Mouse (Mus musculus) megakaryocyte, embryonic 14.5 days (primary cell): ENCODE results near the gene Gpx2. TPM values are rescaled to one million over a fixed set of nuclear protein-coding genes. Genes with fewer than 3 reads are reported as not detected.
"Not testable (repeated sequence)": the region's sequence is repeated elsewhere in the genome, so short reads cannot be mapped to it uniquely, and the experiment has no call there.

Experiments
- H3K27me3 ChIP-seq: replicated peaks from 2 replicates; pipeline ENCODE3; 2012; ENCODE audit warnings: inconsistent platforms
- H3K36me3 ChIP-seq: replicated peaks from 2 replicates; pipeline ENCODE3; 2012; ENCODE audit warnings: low read length, inconsistent platforms, mixed read lengths
- H3K4me1 ChIP-seq: 2 replicates; pipeline ENCODE4 v1.6.1; 2012; ENCODE audit warnings: inconsistent platforms
- H3K4me3 ChIP-seq: replicated peaks from 2 replicates; pipeline ENCODE3; 2012; ENCODE audit warnings: moderate library complexity, mild to moderate bottlenecking, inconsistent platforms
- H3K9me3 ChIP-seq: 2 replicates; pipeline ENCODE4 v1.6.1; 2012; ENCODE audit warnings: inconsistent platforms
- FLI1 ChIP-seq: IDR thresholded peaks from 2 replicates; pipeline ENCODE4 v1.6.1; 2012; ENCODE audit warnings: low read length, inconsistent platforms, mixed read lengths
- GATA1 ChIP-seq: IDR thresholded peaks from 3 replicates; pipeline ENCODE4 v1.6.1; 2012; ENCODE audit warnings: mixed read lengths, low read length, inconsistent platforms, borderline replicate concordance
- polyA plus RNA-seq: library from polyadenylated mRNA; stranded (reverse); fragments of >175 nt; gene quantifications from 2 replicates; pipeline ENCODE4 v1.2.3, GENCODE M21; 2012; ENCODE audit warnings: low replicate concordance; ENCODE audit not compliant: insufficient read depth

Gene Gpx2
- polyA plus RNA-seq, 1 experiment: not detected

DNA sequence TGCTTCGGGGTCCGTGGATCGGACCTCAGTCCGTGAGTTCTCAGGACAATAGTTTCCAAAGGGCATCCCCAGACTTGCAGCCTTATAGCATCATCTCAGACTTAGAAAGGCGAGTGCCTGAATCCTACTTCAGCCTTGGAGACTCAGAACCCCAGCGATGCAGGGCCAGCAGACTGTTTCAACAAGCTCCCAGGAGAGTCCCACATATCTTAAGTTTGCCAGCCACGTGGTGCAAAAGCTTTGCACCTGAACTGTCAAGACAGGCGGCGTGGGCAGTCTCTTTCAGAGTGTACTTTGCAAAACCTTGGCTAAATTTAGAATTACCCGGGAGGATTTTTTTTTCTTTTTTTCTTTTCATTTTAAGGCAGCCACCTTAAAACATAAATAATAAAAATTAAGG is 12.4 kb upstream of the Gpx2 start:
- Histone ChIP-seq H3K4me3 (no peak overlapping the region), H3K27me3 (peaks cover 60% of the 10 kb centered on the region), H3K4me1 (no peaks in the 10 kb centered on the region), H3K9me3 (no peaks in the 10 kb centered on the region), H3K36me3 (no peaks in the 10 kb centered on the region)
- TF ChIP-seq FLI1: no peak
- no peak for TF ChIP-seq GATA1

DNA sequence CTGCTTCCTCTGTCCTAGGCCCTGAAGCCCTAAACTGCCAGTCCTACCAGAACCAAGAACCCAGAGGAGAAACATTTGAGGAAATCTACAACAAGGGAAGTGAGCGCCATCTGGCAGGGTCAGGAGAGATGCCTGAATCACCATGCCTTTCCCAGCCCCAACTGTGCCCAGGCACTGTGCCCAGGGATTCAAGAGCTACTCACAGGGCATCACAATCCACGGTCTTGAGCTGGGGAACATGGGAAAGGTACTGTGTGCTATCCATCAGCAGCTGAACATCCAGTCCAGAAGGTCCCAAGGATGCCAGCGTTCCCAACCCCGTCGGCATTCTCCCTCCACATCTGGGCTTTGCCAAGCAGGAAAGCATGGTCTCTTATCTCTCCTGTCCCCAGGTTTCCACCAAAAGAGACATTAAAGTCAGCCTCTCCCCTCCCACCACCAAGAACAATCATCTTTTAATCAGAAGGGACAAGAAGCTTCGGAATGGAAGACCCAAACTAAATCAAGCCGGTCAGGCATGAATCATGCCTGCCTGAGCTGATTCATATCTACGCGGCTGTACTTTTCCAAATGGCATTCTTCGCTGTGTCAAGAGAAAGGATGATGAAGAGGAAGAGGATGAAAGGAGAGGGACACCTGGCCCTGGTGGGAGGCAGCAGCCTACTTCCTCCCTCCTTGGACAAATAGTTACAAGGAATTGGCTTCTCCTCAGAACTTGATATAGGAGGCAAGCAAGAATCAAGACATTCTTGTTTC is 9.9 kb upstream of the Gpx2 start:
- Histone ChIP-seq H3K4me3 (no peak overlapping the region), H3K4me1 (no peaks in the 10 kb centered on the region; the same call in 1 of the 2 replicates), H3K27me3 (peaks cover 65% of the 10 kb centered on the region), H3K9me3 (no peaks in the 10 kb centered on the region), H3K36me3 (no peaks in the 10 kb centered on the region)
- no peak for TF ChIP-seq FLI1
- no peak for TF ChIP-seq GATA1

DNA sequence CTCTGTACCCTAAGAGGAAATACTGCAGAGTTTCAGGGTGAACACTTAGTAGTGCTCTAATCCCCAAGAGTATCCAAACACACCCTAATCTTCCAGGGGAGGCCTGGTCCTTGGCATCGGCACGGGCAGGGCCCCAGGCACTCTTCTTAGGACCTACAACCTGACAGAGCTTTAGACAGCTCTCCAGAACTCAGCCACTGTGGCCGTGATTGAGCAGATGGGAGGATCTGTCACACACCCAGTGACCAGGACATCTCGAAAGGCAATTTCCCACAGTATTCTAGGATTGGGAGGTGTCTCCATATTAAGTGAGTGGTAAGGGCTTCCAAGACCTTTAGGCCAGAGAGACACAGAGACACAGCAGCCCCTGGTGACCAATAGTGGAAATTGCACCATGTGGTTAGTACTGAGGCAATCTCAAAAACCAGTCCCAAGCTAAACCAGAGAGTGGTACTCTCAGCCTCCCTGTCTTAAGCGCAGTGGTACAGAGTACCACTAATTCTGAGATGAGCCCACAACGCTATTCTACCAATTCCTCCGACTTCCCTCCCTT is 8.4 kb upstream of the Gpx2 start:
- Histone ChIP-seq H3K4me1 (peaks cover 9% of the 10 kb centered on the region; the same call in 1 of the 2 replicates), H3K27me3 (peaks cover 76% of the 10 kb centered on the region), H3K4me3 (no peak overlapping the region), H3K36me3 (no peaks in the 10 kb centered on the region), H3K9me3 (no peaks in the 10 kb centered on the region)
- TF ChIP-seq GATA1: no peak
- TF ChIP-seq FLI1: no peak

DNA sequence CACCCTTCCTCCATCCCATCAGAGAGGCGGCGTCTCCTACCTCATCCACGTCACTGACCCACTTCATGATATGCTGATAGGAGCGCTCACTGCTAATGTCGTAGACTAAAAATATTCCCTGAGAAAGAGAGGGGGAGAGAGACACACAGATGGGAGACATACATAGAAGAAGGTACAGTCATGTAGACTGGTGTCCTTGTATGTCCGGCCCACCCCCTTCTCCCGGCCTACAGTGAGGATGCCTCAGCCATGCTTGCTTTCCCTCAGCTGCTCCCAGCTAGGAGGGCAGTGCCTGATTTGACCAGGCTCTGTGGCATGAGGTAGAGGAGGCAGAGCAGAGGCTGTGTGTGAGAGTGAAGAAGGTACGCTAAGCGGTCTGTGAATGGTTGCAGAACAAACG is 7.7 kb upstream of the Gpx2 start:
- no peaks in the 10 kb centered on the region for H3K9me3 ChIP-seq
- peaks cover 83% of the 10 kb centered on the region for H3K27me3 ChIP-seq
- TF ChIP-seq GATA1: no peak
- no peak for TF ChIP-seq FLI1
- H3K4me3 ChIP-seq: no peak overlapping the region
- H3K4me1 ChIP-seq: peaks cover 9% of the 10 kb centered on the region; the same call in 1 of the 2 replicates
- no peaks in the 10 kb centered on the region for H3K36me3 ChIP-seq

DNA sequence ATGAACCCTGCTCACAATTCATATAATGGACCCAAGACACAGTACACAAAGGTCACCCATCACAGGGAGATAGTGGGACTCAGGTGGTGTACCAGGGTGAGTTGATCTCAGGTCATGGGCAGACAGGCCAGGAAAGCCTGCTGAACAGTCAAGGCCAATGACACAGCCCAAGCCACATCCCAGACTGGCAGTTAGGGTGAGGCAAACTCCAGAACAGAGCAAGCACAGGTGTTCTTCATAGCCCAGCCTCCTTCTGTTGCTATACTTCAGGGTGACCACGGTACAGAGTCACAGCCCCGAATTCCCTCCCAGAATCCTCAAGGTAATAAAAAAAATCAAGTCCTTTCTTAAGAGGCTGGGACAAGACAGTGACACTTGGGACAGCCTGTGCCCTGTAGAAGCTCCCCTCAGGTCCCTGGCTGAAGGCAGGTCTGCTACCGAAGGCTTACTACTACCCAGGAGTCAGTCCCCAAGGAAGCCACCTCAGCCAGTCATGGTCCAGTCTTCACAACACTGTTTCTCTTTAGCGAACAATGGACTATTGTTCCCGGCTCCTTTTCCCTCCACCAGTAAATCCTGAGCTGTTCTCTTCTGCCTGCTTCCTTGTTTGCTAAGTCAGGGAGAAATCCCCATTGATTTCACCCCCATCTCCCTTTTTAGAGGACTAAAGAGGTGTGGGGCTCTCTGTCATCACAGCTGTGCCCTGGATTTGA is 2.8 kb upstream of the Gpx2 start:
- TF ChIP-seq FLI1: no peak
- no peak for TF ChIP-seq GATA1
- H3K27me3 ChIP-seq: peaks cover 77% of the 10 kb centered on the region
- no peak overlapping the region for H3K4me3 ChIP-seq
- H3K9me3 ChIP-seq: no peaks in the 10 kb centered on the region
- no peaks in the 10 kb centered on the region for H3K36me3 ChIP-seq
- peaks cover 30% of the 10 kb centered on the region for H3K4me1 ChIP-seq

DNA sequence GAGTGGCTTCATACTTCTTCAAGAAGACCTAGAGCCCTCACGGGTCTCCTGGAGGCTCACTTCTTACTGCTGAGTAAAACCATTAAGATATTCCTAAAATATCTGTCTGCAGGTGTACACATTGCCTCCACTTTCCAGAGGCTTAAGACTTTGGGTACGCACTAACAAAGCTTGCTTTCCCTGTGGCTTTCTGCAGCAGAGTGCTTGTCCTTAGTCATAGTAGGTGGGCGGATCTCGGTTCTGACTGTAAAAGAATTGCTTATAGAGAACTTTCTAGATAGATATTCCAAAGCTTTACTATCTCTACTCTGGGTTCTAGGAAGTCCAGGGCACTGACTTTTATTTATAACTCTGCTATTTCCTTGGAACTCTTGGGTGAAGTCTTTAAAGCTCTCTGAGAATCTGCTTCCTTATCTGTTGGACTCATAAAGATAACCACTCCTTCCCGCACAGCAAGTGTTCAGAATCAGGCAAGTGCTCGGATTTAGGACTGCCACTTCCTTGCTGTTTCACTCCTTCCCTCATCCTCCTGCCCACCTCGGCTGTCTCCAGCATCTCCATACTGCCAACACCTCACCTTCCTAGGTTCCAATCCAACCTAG is 1.7 kb upstream of the Gpx2 start:
- Histone ChIP-seq H3K4me1 (peaks cover 31% of the 10 kb centered on the region), H3K27me3 (peaks cover 70% of the 10 kb centered on the region), H3K9me3 (no peaks in the 10 kb centered on the region), H3K4me3 (no peak overlapping the region), H3K36me3 (no peaks in the 10 kb centered on the region)
- TF ChIP-seq FLI1 (no peak), GATA1 (no peak)

DNA sequence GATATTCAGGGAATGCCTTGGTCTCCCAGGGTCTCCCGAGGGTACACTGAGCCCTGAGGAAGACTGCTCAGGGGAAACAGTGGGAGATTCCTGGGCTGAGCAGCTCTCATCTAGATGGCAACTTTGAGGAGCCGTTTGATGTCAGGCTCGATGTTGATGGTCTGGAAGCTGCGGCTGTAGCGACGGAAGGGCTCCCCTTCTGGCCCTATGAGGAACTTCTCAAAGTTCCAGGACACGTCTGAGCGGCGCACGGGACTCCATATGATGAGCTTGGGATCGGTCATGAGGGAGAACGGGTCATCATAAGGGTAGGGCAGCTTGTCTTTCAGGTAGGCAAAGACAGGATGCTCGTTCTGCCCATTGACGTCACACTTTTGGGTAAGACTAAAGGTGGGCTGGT is 2.8 kb downstream of the Gpx2 start:
- H3K4me3 ChIP-seq, H3K9me3 ChIP-seq, H3K36me3 ChIP-seq: not testable (repeated sequence)
- Histone ChIP-seq H3K27me3 (peaks cover 37% of the 10 kb centered on the region), H3K4me1 (peaks cover 40% of the 10 kb centered on the region)

DNA sequence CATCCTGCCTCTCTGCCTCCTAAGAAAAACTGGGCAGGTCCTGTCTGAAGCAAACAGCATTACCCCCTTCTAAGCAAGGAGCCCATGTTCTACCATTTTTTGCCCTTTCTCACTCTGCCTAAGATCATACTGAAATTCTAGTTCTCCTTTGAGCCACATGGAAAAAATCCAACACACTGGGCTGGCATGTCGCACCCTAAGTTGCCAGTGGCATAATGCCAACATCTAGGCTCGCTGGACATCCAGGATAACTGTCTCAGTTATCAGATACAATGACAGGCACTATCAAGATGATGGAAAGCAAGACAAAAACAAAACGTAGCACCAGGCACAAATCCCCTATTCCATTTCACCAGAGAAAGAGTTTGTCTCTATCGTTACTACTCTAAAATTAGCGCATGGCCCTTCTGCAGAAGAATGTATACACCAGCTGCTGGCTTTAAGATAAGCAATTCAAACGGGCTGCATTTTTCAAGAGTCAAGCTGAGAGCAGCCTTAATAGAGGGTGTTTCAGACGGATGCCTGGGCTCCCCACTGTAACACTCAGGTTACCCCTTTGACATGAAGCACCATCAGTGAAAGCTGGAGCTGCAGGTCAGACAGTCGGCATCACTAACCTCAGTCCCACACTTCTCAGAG is 4.8 kb downstream of the Gpx2 start:
- H3K4me3 ChIP-seq: no peak overlapping the region
- H3K4me1 ChIP-seq: peaks cover 30% of the 10 kb centered on the region
- no peaks in the 10 kb centered on the region for H3K9me3 ChIP-seq
- no peak for TF ChIP-seq GATA1
- no peak for TF ChIP-seq FLI1
- no peaks in the 10 kb centered on the region for H3K36me3 ChIP-seq
- H3K27me3 ChIP-seq: peaks cover 22% of the 10 kb centered on the region

DNA sequence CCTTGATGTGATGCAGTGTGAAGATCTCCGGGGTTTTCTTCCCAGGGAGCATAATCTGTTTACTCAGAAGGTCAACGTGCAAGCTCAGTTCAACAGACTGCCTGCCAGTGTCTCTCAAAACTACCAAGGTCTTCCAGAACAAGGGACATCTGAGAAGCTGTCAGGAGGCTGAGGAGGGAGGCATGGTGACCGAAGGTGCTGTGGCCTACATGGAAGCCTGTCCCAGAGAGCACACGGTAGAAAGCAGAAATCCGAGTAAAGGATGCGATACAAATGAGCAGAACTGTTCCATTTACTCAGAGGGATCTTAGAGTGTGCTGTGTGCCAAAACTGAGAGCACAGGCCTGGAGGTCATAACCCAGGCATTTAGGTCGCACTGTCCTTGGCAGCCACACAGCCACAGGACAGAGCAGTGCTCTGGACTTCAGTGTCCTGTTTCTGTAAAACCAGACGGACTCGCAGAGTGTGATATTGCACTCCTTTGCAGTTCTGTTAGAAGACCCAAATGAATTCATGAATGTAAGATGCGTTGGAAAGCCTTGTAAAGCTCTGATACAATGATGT is 11.2 kb downstream of the Gpx2 start:
- no peaks in the 10 kb centered on the region for H3K9me3 ChIP-seq
- H3K4me3 ChIP-seq: no peak overlapping the region
- TF ChIP-seq GATA1 (no peak), FLI1 (no peak)
- H3K27me3 ChIP-seq: no peaks in the 10 kb centered on the region
- H3K4me1 ChIP-seq: peaks cover 14% of the 10 kb centered on the region; the same call in 1 of the 2 replicates
- peaks cover 29% of the 10 kb centered on the region for H3K36me3 ChIP-seq
